Mouse (Mus musculus) liver, embryonic 16.5 days (tissue): ENCODE measurements at regions not wholly inside any gene's neighbourhood (a gene's known extent, or its start where the extent isn't known, plus 50 kb on each side); places are given as distances from the start of the nearest gene placed in this dataset.

Source experiments
- ATAC-seq: fragments of 200-750 bp; cut with Nextera tagmentation; 2 replicates; pipeline ENCODE4 v1.8.0; 2017; ENCODE audit warnings: low read depth, mild to moderate bottlenecking, moderate number of reproducible peaks, moderate library complexity
- H3K27ac ChIP-seq: fragments of 300-500 bp; sonication (generic); 2 replicates; pipeline ENCODE4 v1.5.1; 2014; ENCODE audit warnings: mild to moderate bottlenecking, low read length
- H3K27me3 ChIP-seq: fragments of 300-500 bp; sonication (generic); 2 replicates; pipeline ENCODE4 v1.6.1; 2014; ENCODE audit warnings: low read depth, low read length, mixed read lengths; ENCODE audit not compliant: control insufficient read depth, insufficient read depth
- H3K36me3 ChIP-seq: fragments of 300-500 bp; sonication (generic); 2 replicates; pipeline ENCODE4 v1.6.1; 2014; ENCODE audit warnings: mild to moderate bottlenecking; ENCODE audit not compliant: control insufficient read depth, insufficient read depth
- H3K4me1 ChIP-seq: fragments of 300-500 bp; sonication (generic); 2 replicates; pipeline ENCODE4 v1.6.1; 2014; ENCODE audit warnings: low read depth, low read length, mixed read lengths; ENCODE audit not compliant: control insufficient read depth
- H3K4me2 ChIP-seq: fragments of 300-500 bp; sonication (generic); 2 replicates; pipeline ENCODE4 v1.6.1; 2014; ENCODE audit warnings: low read depth, low read length, mixed read lengths
- H3K4me3 ChIP-seq: fragments of 300-500 bp; sonication (generic); 2 replicates; pipeline ENCODE4 v1.5.1; 2014; ENCODE audit warnings: low read depth, mild to moderate bottlenecking, low read length
- H3K9ac ChIP-seq: fragments of 300-500 bp; sonication (generic); 2 replicates; pipeline ENCODE4 v1.6.1; 2014; ENCODE audit warnings: low read depth, low read length
- H3K9me3 ChIP-seq: fragments of 300-500 bp; sonication (generic); replicated peaks from 2 replicates; pipeline ENCODE4 v1.6.1; 2016; ENCODE audit warnings: low read length; ENCODE audit not compliant: control insufficient read depth
- WGBS: fragments of 180-500 bp; shearing (Covaris S2); extraction: QIAGEN DNeasy Blood & Tissue Kit; methylation state at CpG from one replicate; pipeline ENCODE4 v1.1.7; 2014; ENCODE audit not compliant: insufficient replicate concordance; 5-methylcytosine and 5-hydroxymethylcytosine counted together

DNA sequence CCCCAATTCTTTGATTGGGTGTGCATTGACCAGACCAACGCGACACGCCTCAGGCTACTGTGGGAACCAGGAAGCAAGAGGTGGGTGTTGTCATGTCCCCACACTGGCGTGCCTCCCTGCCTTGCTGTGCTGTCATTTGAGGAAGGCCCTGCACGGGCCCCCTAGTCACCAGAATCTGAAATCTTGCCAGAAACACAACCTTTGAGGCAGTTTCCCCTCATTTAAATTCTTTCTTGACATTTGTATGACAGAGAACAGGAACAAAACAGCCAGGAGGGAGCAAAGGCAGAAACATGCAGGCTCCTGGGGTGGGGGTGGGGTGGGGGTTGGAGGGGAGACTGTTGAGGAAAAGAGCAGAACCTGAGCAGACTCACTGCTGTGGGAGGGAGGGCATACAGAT lies 309.5 kb downstream of the Mroh4 start:
- ATAC-seq: no peak
- 47% methylated on average over 5 of the region's 5 CpGs for WGBS

DNA sequence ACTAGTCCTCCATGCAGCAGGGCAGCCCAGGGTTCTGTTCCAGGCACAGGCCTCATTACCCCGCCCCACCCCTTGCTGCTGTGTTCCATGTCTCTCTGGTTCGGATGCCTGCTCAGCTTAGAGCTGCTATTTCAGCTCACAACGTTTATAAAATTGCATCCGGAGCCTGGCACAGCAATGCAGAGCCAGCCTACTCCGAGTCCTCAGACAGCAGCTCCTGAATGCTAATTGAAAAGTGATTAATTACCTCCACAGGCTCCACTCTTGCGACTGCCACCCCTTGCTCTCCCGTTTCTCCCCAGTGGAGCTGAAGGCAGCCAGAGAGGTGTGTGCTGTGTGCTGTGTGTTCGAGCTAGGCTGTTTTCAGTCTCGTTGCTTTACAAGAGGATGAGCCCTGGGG lies 310.6 kb downstream of the Mroh4 start:
- H3K4me3 ChIP-seq: no peak overlapping the region
- no peak overlapping the region for H3K9ac ChIP-seq
- H3K9me3 ChIP-seq: no peaks in the 10 kb centered on the region
- no peak for ATAC-seq
- H3K27me3 ChIP-seq: no peaks in the 10 kb centered on the region
- no peak overlapping the region for H3K27ac ChIP-seq
- H3K36me3 ChIP-seq: no peaks in the 10 kb centered on the region
- WGBS: 38% methylated on average over 9 of the region's 9 CpGs
- H3K4me1 ChIP-seq: no peaks in the 10 kb centered on the region
- H3K4me2 ChIP-seq: no peak overlapping the region

More for the DNA sequence above, 309.5 kb downstream of the Mroh4 start:
- H3K4me3 ChIP-seq: no peak overlapping the region
- no peaks in the 10 kb centered on the region for H3K27me3 ChIP-seq
- no peaks in the 10 kb centered on the region for H3K9me3 ChIP-seq
- no peak overlapping the region for H3K27ac ChIP-seq
- no peaks in the 10 kb centered on the region for H3K36me3 ChIP-seq
- H3K9ac ChIP-seq: no peak overlapping the region
- H3K4me2 ChIP-seq: no peak overlapping the region
- no peaks in the 10 kb centered on the region for H3K4me1 ChIP-seq

DNA sequence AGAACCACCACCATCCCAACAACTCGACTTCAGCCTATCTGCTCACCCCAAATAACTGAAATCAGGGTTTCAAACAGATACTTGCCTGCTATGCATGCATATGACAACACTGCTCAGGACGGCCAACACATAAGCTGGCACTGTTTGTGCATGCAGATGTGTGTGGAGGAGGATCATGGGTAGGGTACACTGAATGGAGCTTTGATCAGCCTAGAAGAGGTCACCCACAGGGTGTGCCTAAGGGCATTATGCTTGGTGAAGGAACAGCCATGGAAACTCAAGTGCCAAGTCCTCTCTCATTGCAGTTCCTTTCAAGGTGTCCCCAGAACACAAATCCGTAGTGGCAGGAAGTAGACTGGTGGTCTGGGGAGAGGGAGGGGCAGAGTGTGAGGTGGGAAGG lies 316.7 kb downstream of the Mroh4 start:
- Histone ChIP-seq H3K9ac (no peak overlapping the region), H3K9me3 (no peaks in the 10 kb centered on the region), H3K4me3 (no peak overlapping the region), H3K4me1 (no peaks in the 10 kb centered on the region), H3K4me2 (no peak overlapping the region), H3K27me3 (no peaks in the 10 kb centered on the region), H3K27ac (no peak overlapping the region), H3K36me3 (no peaks in the 10 kb centered on the region)
- no peak for ATAC-seq
- 27% methylated on average over 3 of the region's 3 CpGs for WGBS

DNA sequence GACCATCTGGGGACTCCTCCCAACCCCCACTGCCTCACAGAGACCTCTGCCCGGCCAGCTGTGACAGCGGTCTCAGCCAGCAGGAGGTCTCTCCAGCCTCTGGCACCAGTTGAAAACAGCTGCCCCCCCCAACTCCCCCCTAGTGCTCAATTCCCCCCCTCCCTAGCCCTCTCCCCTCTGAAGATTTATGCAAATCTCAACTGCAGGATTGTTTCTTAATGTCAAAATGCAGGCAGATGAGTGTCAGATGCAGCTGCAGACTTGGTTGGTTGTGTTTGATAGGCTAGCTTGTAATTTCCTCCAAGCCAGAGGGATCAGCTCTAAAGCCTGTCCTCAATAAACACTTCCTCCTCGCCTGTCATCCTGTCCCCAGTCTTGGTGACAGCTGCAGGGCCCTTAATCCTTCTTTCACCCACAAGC lies 317.7 kb downstream of the Mroh4 start:
- H3K27me3 ChIP-seq: no peaks in the 10 kb centered on the region
- WGBS: 14% methylated on average over 3 of the region's 3 CpGs
- no peak overlapping the region for H3K9ac ChIP-seq
- no peaks in the 10 kb centered on the region for H3K36me3 ChIP-seq
- no peaks in the 10 kb centered on the region for H3K9me3 ChIP-seq
- no peak overlapping the region for H3K27ac ChIP-seq
- H3K4me1 ChIP-seq: no peaks in the 10 kb centered on the region
- H3K4me3 ChIP-seq: no peak overlapping the region
- H3K4me2 ChIP-seq: no peak overlapping the region
- no peak for ATAC-seq

DNA sequence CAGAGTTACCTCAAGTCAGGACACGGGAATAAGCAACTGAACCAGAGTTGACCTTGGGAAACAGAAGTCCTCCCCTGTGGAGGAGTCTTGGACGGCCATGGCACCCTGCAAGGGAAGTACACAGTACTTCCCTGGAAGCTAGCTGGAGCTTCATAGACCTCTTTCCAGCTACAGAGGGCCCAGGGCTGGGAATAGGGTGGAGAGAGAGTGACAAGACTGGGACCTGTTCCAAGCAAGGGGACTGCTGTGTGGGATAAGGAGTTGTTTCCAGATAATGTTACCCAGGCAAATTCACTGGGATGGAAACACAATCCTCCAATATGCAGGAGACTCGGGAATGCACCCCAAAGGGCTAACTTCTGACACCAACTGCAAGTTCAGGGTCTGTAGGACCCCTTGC lies 325.1 kb downstream of the Mroh4 start:
- H3K9ac ChIP-seq: no peak overlapping the region
- 33% methylated on average over 3 of the region's 3 CpGs for WGBS
- ATAC-seq: no peak
- no peaks in the 10 kb centered on the region for H3K27me3 ChIP-seq
- no peaks in the 10 kb centered on the region for H3K9me3 ChIP-seq
- H3K36me3 ChIP-seq: no peaks in the 10 kb centered on the region
- H3K4me3 ChIP-seq: no peak overlapping the region
- no peak overlapping the region for H3K4me2 ChIP-seq
- no peaks in the 10 kb centered on the region for H3K4me1 ChIP-seq
- H3K27ac ChIP-seq: no peak overlapping the region

DNA sequence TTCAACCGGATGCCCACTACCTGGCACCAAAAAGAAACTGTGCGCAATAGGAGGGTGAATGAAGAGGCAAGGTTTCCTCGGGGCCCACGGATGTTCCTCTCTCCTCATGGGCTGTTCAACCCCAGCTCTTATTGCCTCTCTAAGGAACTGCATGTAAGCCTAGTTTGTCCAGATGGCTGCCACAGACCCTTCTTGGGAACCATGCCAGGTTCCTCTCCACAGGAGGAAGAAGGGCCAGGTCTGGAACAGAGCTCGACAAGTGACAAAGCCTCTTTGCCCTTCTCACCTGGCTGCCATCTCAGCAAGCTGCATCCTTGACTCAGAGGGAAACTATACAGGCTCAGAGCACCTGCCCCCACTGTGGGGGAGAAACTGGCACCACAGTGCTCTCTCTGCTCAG lies 329.6 kb downstream of the Mroh4 start:
- Histone ChIP-seq H3K27ac (no peak overlapping the region), H3K4me1 (no peaks in the 10 kb centered on the region), H3K4me3 (no peak overlapping the region), H3K4me2 (no peak overlapping the region), H3K27me3 (no peaks in the 10 kb centered on the region), H3K36me3 (no peaks in the 10 kb centered on the region), H3K9ac (no peak overlapping the region), H3K9me3 (no peaks in the 10 kb centered on the region)
- ATAC-seq: no peak
- 67% methylated on average over 5 of the region's 5 CpGs for WGBS

DNA sequence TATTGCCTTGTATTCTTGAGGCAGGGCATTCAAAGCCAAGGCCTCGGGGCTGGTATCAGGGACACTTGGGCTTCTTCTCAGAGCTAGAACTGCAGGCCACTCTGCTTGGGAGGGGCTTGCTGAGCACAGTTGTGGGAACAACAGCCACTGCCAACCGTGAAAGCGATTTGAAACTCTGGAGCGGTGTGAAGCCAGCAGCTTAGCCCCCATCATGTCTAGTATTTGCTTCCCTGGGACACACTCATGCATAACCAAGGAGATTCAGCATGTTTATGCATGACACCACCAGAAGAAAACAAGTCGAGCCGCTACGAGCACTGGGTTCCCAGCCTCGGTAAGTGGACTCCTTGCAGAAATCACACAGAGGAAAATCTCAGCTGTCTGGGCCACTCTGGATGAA lies 339.9 kb downstream of the Mroh4 start:
- no peak overlapping the region for H3K9ac ChIP-seq
- no peaks in the 10 kb centered on the region for H3K27me3 ChIP-seq
- WGBS: 61% methylated on average over 8 of the region's 8 CpGs
- H3K4me3 ChIP-seq: no peak overlapping the region
- H3K9me3 ChIP-seq: no peaks in the 10 kb centered on the region
- H3K36me3 ChIP-seq: no peaks in the 10 kb centered on the region
- no peak for ATAC-seq
- no peak overlapping the region for H3K27ac ChIP-seq
- H3K4me2 ChIP-seq: no peak overlapping the region
- H3K4me1 ChIP-seq: no peaks in the 10 kb centered on the region

DNA sequence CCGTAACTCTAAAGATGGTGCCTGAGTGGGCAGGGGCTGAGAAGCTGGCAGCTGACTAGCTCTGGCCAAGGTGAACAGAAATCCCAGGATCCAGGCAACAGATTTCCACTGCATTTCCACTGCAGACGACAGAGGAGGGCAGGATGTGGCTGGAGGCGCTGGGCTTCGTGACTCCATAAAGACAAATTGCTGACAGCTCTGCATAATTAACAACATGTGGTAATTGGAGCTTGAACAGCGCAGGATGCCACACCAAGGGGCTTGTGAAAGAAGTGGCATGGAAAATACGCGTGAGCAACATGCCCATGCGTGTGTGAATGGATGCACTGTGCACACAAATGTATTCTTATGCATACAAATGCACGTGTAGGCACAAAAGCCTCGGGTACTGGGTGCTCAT lies 341.5 kb downstream of the Mroh4 start:
- Histone ChIP-seq H3K4me2 (no peak overlapping the region), H3K9ac (no peak overlapping the region), H3K9me3 (no peaks in the 10 kb centered on the region), H3K27ac (no peak overlapping the region), H3K36me3 (no peaks in the 10 kb centered on the region), H3K27me3 (no peaks in the 10 kb centered on the region), H3K4me3 (no peak overlapping the region), H3K4me1 (no peaks in the 10 kb centered on the region)
- ATAC-seq: no peak
- 56% methylated on average over 10 of the region's 10 CpGs for WGBS

DNA sequence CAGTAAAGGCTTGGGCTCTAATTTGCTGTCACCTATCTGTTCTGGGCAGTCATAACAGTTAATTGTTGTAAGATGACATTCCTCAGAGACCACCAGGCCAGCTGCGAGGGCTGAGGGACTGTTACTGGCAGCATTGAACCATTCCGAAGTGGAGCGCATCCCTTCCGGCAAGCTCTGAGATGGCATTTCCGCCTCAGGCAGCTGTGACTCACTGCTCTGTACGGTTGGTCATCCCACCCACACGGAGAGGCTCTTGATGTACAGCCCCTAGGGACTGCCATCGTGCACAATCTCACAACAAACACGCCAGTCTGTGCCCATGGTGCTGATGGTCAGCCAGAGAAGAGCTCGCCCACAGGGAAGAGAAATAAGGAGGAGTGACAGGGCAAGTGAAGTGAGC lies 342.0 kb downstream of the Mroh4 start:
- no peak overlapping the region for H3K9ac ChIP-seq

DNA sequence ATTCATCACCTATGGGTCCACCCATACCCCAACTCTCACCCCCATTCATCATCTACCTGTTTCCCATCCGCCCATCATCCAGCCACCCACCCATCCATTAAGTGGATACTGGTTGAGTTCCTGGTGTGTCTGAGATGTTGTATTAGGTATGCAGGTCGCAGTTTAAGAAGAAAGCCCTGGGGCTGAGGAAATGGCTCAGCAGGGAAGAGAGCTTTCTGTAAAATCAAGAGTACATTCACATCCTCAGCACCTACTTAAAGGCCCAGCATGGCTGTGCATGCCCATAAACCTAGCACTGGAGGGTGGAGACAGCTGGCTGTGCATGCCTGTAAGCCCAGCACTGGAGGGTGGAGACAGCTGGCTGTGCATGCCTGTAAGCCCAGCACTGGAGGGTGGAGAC lies 348.7 kb downstream of the Mroh4 start:
- no peak overlapping the region for H3K27ac ChIP-seq
- H3K9ac ChIP-seq: no peak overlapping the region
- H3K36me3 ChIP-seq: no peaks in the 10 kb centered on the region
- no peak overlapping the region for H3K4me3 ChIP-seq
- H3K4me1 ChIP-seq: no peaks in the 10 kb centered on the region
- no peak overlapping the region for H3K4me2 ChIP-seq
- H3K27me3 ChIP-seq: no peaks in the 10 kb centered on the region
- 43% methylated on average over 2 of the region's 2 CpGs for WGBS
- no peaks in the 10 kb centered on the region for H3K9me3 ChIP-seq
- ATAC-seq: no peak

More for the DNA sequence above, 342.0 kb downstream of the Mroh4 start:
- Histone ChIP-seq H3K4me3 (no peak overlapping the region), H3K4me1 (no peaks in the 10 kb centered on the region), H3K9me3 (no peaks in the 10 kb centered on the region), H3K27me3 (no peaks in the 10 kb centered on the region), H3K36me3 (no peaks in the 10 kb centered on the region), H3K4me2 (no peak overlapping the region), H3K27ac (no peak overlapping the region)
- 73% methylated on average over 10 of the region's 10 CpGs for WGBS
- ATAC-seq: no peak
